Comparison of ENCODE assay signal across 9 mouse cellular contexts in genomic region chr2:24762446-24762960, GRCm38 (mm10). TPM values are rescaled to one million over a fixed set of nuclear protein-coding genes. Genes with fewer than 3 reads are reported as not detected.
A peak's percentile ranks its signal among the peaks of the same experiment; 100 is the strongest.
DNase-seq lines count a peak whose midpoint lies in the region; ATAC-seq and TF ChIP-seq lines count a peak whose summit lies in the region.
"Had no signal": no experiment of that assay in that cellular context is flagged by ENCODE, and none has a peak within 500 bp of the region (broad histone marks: within the 10 kb centered on the region; RNA-seq: fewer than 3 reads in every experiment).

No protein-coding gene starts in this region.

- no peak for DNase-seq in kidney, postnatal 0 days (ENCODE audit: low spot score)
- DNase-seq in kidney, adult 11 months, result no peak
- peak; percentile 62 to 69 for DNase-seq in cerebellum, adult 18-20 months
- DNase-seq in forebrain, postnatal 0 days, result peak; percentile 51
- DNase-seq in left cerebral cortex, adult 18-20 months (ENCODE audit: low spot score in 2 of 2), result peak; percentile 38 to 74
- peak; percentile 52 for DNase-seq in neural tube, embryonic 11.5 days (ENCODE audit: low spot score)
- DNase-seq in urinary bladder, adult 2 months (ENCODE audit: low spot score), result no peak

- no peak for TF ChIP-seq CTCF in kidney, postnatal 0 days (IDR thresholded peaks at IDR 0.05; ENCODE audit: low read depth)
- no peak for TF ChIP-seq CTCF in forebrain, postnatal 0 days (IDR thresholded peaks at IDR 0.05; ENCODE audit: low read depth)

- H3K4me3 ChIP-seq in kidney, postnatal 0 days (replicated peaks; ENCODE audit: low read depth, low read length), result peak overlapping the region; percentile 49
- H3K4me3 ChIP-seq in forebrain, postnatal 0 days (ENCODE audit: low read depth, low read length), result peak overlapping the region; percentile 82
- H3K4me3 ChIP-seq in neural tube, embryonic 11.5 days (ENCODE audit: low read depth, low read length), result peak overlapping the region; percentile 66

- H3K4me2 ChIP-seq in kidney, postnatal 0 days (ENCODE audit: low read length), result peak overlapping the region; percentile 96
- H3K4me2 ChIP-seq in forebrain, postnatal 0 days (ENCODE audit: low read depth), result peak overlapping the region; percentile 77
- H3K4me2 ChIP-seq in neural tube, embryonic 11.5 days (ENCODE audit: low read depth), result peak overlapping the region; percentile 93

- H3K27ac ChIP-seq in kidney, postnatal 0 days, result no peak overlapping the region
- H3K27ac ChIP-seq in forebrain, postnatal 0 days (ENCODE audit: low read depth, low read length), result peak overlapping the region; percentile 83
- H3K27ac ChIP-seq in neural tube, embryonic 11.5 days (ENCODE audit: low read depth, low read length), result no peak overlapping the region

- H3K4me1 ChIP-seq in kidney, postnatal 0 days (replicated peaks; ENCODE audit: insufficient read depth, low read length), result peaks cover 12% of the 10 kb centered on the region
- H3K4me1 ChIP-seq in forebrain, postnatal 0 days (ENCODE audit: insufficient read depth), result no peaks in the 10 kb centered on the region; the same call in 1 of the 2 replicates
- H3K4me1 ChIP-seq in neural tube, embryonic 11.5 days (ENCODE audit: control insufficient read depth, insufficient read depth, low read length), result no peaks in the 10 kb centered on the region; the same call in 1 of the 2 replicates

- no peaks in the 10 kb centered on the region for H3K36me3 ChIP-seq in kidney, postnatal 0 days (ENCODE audit: insufficient read depth, low read length)
- peaks cover 13% of the 10 kb centered on the region for H3K36me3 ChIP-seq in forebrain, postnatal 0 days (ENCODE audit: insufficient read depth)
- no peaks in the 10 kb centered on the region for H3K36me3 ChIP-seq in neural tube, embryonic 11.5 days (ENCODE audit: control insufficient read depth, insufficient read depth, low read length)

- no peak overlapping the region for H3K9ac ChIP-seq in kidney, postnatal 0 days (ENCODE audit: low read depth, low read length)
- peak overlapping the region; percentile 84 for H3K9ac ChIP-seq in forebrain, postnatal 0 days
- H3K9ac ChIP-seq in neural tube, embryonic 11.5 days (ENCODE audit: low read length), result peak overlapping the region; percentile 55

- H3K9me3 ChIP-seq in kidney, postnatal 0 days (replicated peaks; ENCODE audit: low read length), result no peaks in the 10 kb centered on the region
- H3K9me3 ChIP-seq in forebrain, postnatal 0 days (ENCODE audit: low read length), result no peaks in the 10 kb centered on the region
- H3K9me3 ChIP-seq in neural tube, embryonic 11.5 days (ENCODE audit: control insufficient read depth, low read length), result no peaks in the 10 kb centered on the region

- H3K27me3 ChIP-seq in kidney, postnatal 0 days (ENCODE audit: insufficient read depth, low read length), result peaks cover 21% of the 10 kb centered on the region
- H3K27me3 ChIP-seq in forebrain, postnatal 0 days (ENCODE audit: insufficient read depth, low read length), result peaks cover 3% of the 10 kb centered on the region; the same call in 1 of the 2 replicates
- peaks cover 16% of the 10 kb centered on the region for H3K27me3 ChIP-seq in neural tube, embryonic 11.5 days (ENCODE audit: control insufficient read depth, insufficient read depth, low read length)

- 1% methylated on average over 48 of the region's 52 CpGs for WGBS in kidney, postnatal 0 days
- WGBS in forebrain, postnatal 0 days, result 3% methylated on average over 52 of the region's 52 CpGs
- under 1% methylated on average over 46 of the region's 52 CpGs for WGBS in neural tube, embryonic 11.5 days

- ATAC-seq in kidney, postnatal 0 days (replicated peaks; ENCODE audit: low FRiP score, low read depth), result peak; percentile 53
- peak; percentile 71 for ATAC-seq in forebrain, postnatal 0 days
- ATAC-seq in neural tube, embryonic 11.5 days (ENCODE audit: insufficient read depth, low FRiP score, low TSS enrichment), result peak; percentile 69
- no peak for ATAC-seq in CD4-positive, CD25-positive, alpha-beta regulatory T cell, adult 4 months

RNA-seq across cellular contexts. Expression of gene Cacna1b, which starts 0.4 kb away (rescaled TPM):
- polyA plus RNA-seq in kidney, postnatal 0 days (2015; fragmentation: Nextera tagmentation; extraction: Ambion mirVana), result 0.09 and 0.16 TPM in 2 replicates
- total RNA-seq in forebrain, postnatal 0 days (2014; rRNA removed), result 40.4 and 41.7 TPM in 2 replicates
- polyA plus RNA-seq in forebrain, postnatal 0 days (2015; fragmentation: Nextera tagmentation; extraction: Ambion mirVana), result 4.1 and 7.9 TPM in 2 replicates
- 10 to 100 TPM; 75.6 to 83.3 TPM for total RNA-seq in left cerebral cortex, adult 18-20 months (2021)
- polyA plus RNA-seq in neural tube, embryonic 11.5 days (2014; fragmentation: Nextera tagmentation; extraction: Ambion mirVana), result 2.7 and 2.9 TPM in 2 replicates
- 1.4 and 1.6 TPM in 2 replicates for polyA plus RNA-seq in urinary bladder, adult 2 months (2012; rRNA removed)
- polyA plus RNA-seq in CD4-positive, CD25-positive, alpha-beta regulatory T cell, adult 4 months (2017; shearing (Covaris generic)), result under 1 TPM; 0.06 to 0.22 TPM
- total RNA-seq: liver, adult 2 months had no signal
- polyA plus RNA-seq: liver, adult 2 months had no signal

Comparison
In these comparisons a context has a peak if more than half of its experiments do, and no peak if none do; other contexts are left out.
1. DNase-seq: peak in cerebellum, adult 18-20 months (2 of 2), forebrain, postnatal 0 days (single experiment), left cerebral cortex, adult 18-20 months (2 of 2) and neural tube, embryonic 11.5 days (single experiment); none in kidney, postnatal 0 days (single experiment), kidney, adult 11 months (single experiment) and urinary bladder, adult 2 months (single experiment).
2. Peak in every context shown above with its lines, with median percentiles within 50 percentile points of each other: H3K4me2 ChIP-seq and H3K4me3 ChIP-seq.